Mouse (Mus musculus): ENCODE data around the gene Csrp3. TPM values are rescaled to one million over a fixed set of nuclear protein-coding genes. Genes with fewer than 3 reads are reported as not detected.

Csrp3 gene
- polyA plus RNA-seq (2014; fragmentation: Nextera tagmentation; extraction: Ambion mirVana): 168 and 285 TPM in 2 replicates

- no peak within 1 kb of the TSS for H3K4me2 ChIP-seq (ENCODE audit: low read depth, low read length)
- no peaks in the 10 kb centered on the region for H3K36me3 ChIP-seq (ENCODE audit: control insufficient read depth, insufficient read depth, low read length)
- no peaks in the 10 kb centered on the region for H3K27me3 ChIP-seq (replicated peaks; ENCODE audit: control insufficient read depth, insufficient read depth, low read length)
- no peak within 1 kb of the TSS for H3K4me3 ChIP-seq (ENCODE audit: low read depth, low read length)
- no peaks in the 10 kb centered on the region for H3K4me1 ChIP-seq (ENCODE audit: control insufficient read depth, insufficient read depth, low read length)
- no peak within 1 kb of the TSS for H3K9ac ChIP-seq (ENCODE audit: low read depth, low read length)
- 46% methylated on average over 11 of the region's 11 CpGs for WGBS
- ATAC-seq (ENCODE audit: low read depth) (no peak), DNase-seq (ENCODE audit: low spot score) (peak; percentile 31)
- H3K9me3 ChIP-seq (ENCODE audit: control insufficient read depth, low read length): no peaks in the 10 kb centered on the region
- no peak within 1 kb of the TSS for H3K27ac ChIP-seq (replicated peaks; ENCODE audit: low read depth, low read length)
Observed at GRCm38 (mm10) chr7:48847820-48848650, at the start of gene Csrp3. Gene Csrp3, minus strand, starts transcription at chr7:48848033.

GRCm38 (mm10) chr7:48896051-48896450 lies 48.2 kb upstream of the Csrp3 start:
- Histone ChIP-seq H3K9me3 (ENCODE audit: control insufficient read depth, low read length) (no peaks in the 10 kb centered on the region), H3K4me3 (ENCODE audit: low read depth, low read length) (no peak overlapping the region), H3K27ac (replicated peaks; ENCODE audit: low read depth, low read length) (no peak overlapping the region), H3K27me3 (replicated peaks; ENCODE audit: control insufficient read depth, insufficient read depth, low read length) (0 out of 2 replicates have a peak, but pooled peaks cover 3% of the 10 kb centered on the region), H3K4me1 (ENCODE audit: control insufficient read depth, insufficient read depth, low read length) (no peaks in the 10 kb centered on the region), H3K36me3 (ENCODE audit: control insufficient read depth, insufficient read depth, low read length) (no peaks in the 10 kb centered on the region), H3K9ac (ENCODE audit: low read depth, low read length) (no peak overlapping the region), H3K4me2 (ENCODE audit: low read depth, low read length) (no peak overlapping the region)
- ATAC-seq (ENCODE audit: low read depth): no peak
- DNase-seq (ENCODE audit: low spot score): no peak
- whole genome bisulfite sequencing: 81% methylated on average over 4 of the region's 4 CpGs

- WGBS: 88% methylated on average over 4 of the region's 4 CpGs
Observed at GRCm38 (mm10) chr7:48895475-48895874, 47.6 kb upstream of the Csrp3 start.

GRCm38 (mm10) chr7:48894763-48895162 lies 46.9 kb upstream of the Csrp3 start:
- Histone ChIP-seq H3K4me2 (ENCODE audit: low read depth, low read length) (no peak overlapping the region), H3K9me3 (ENCODE audit: control insufficient read depth, low read length) (no peaks in the 10 kb centered on the region), H3K27ac (replicated peaks; ENCODE audit: low read depth, low read length) (no peak overlapping the region), H3K9ac (ENCODE audit: low read depth, low read length) (no peak overlapping the region), H3K27me3 (replicated peaks; ENCODE audit: control insufficient read depth, insufficient read depth, low read length) (0 out of 2 replicates have a peak, but pooled peaks cover 3% of the 10 kb centered on the region), H3K36me3 (ENCODE audit: control insufficient read depth, insufficient read depth, low read length) (no peaks in the 10 kb centered on the region), H3K4me1 (ENCODE audit: control insufficient read depth, insufficient read depth, low read length) (no peaks in the 10 kb centered on the region), H3K4me3 (ENCODE audit: low read depth, low read length) (no peak overlapping the region)
- DNase-seq (ENCODE audit: low spot score): no peak
- 72% methylated on average over 6 of the region's 6 CpGs for WGBS
- ATAC-seq (ENCODE audit: low read depth): no peak

More at GRCm38 (mm10) chr7:48895475-48895874, 47.6 kb upstream of the Csrp3 start:
- no peak for ATAC-seq (ENCODE audit: low read depth)
- no peak for DNase-seq (ENCODE audit: low spot score)
- no peak overlapping the region for H3K4me3 ChIP-seq (ENCODE audit: low read depth, low read length)
- 0 out of 2 replicates have a peak, but pooled peaks cover 3% of the 10 kb centered on the region for H3K27me3 ChIP-seq (replicated peaks; ENCODE audit: control insufficient read depth, insufficient read depth, low read length)
- no peak overlapping the region for H3K9ac ChIP-seq (ENCODE audit: low read depth, low read length)
- H3K27ac ChIP-seq (replicated peaks; ENCODE audit: low read depth, low read length): no peak overlapping the region
- H3K4me2 ChIP-seq (ENCODE audit: low read depth, low read length): no peak overlapping the region
- H3K4me1 ChIP-seq (ENCODE audit: control insufficient read depth, insufficient read depth, low read length): no peaks in the 10 kb centered on the region
- no peaks in the 10 kb centered on the region for H3K9me3 ChIP-seq (ENCODE audit: control insufficient read depth, low read length)
- H3K36me3 ChIP-seq (ENCODE audit: control insufficient read depth, insufficient read depth, low read length): no peaks in the 10 kb centered on the region

- Histone ChIP-seq H3K27ac (replicated peaks; ENCODE audit: low read depth, low read length) (no peak overlapping the region), H3K27me3 (replicated peaks; ENCODE audit: control insufficient read depth, insufficient read depth, low read length) (0 out of 2 replicates have a peak, but pooled peaks cover 3% of the 10 kb centered on the region), H3K9ac (ENCODE audit: low read depth, low read length) (no peak overlapping the region), H3K4me1 (ENCODE audit: control insufficient read depth, insufficient read depth, low read length) (no peaks in the 10 kb centered on the region), H3K4me2 (ENCODE audit: low read depth, low read length) (no peak overlapping the region), H3K36me3 (ENCODE audit: control insufficient read depth, insufficient read depth, low read length) (no peaks in the 10 kb centered on the region), H3K9me3 (ENCODE audit: control insufficient read depth, low read length) (no peaks in the 10 kb centered on the region), H3K4me3 (ENCODE audit: low read depth, low read length) (no peak overlapping the region)
- DNase-seq (ENCODE audit: low spot score) (no peak), ATAC-seq (ENCODE audit: low read depth) (no peak)
- 1% methylated on average over 6 of the region's 6 CpGs for WGBS
Observed at GRCm38 (mm10) chr7:48894152-48894551, 46.3 kb upstream of the Csrp3 start.

- 79% methylated on average over 7 of the region's 7 CpGs for WGBS
- Histone ChIP-seq H3K27ac (replicated peaks; ENCODE audit: low read depth, low read length) (no peak overlapping the region), H3K36me3 (ENCODE audit: control insufficient read depth, insufficient read depth, low read length) (no peaks in the 10 kb centered on the region), H3K9me3 (ENCODE audit: control insufficient read depth, low read length) (no peaks in the 10 kb centered on the region), H3K4me3 (ENCODE audit: low read depth, low read length) (no peak overlapping the region), H3K9ac (ENCODE audit: low read depth, low read length) (no peak overlapping the region), H3K27me3 (replicated peaks; ENCODE audit: control insufficient read depth, insufficient read depth, low read length) (0 out of 2 replicates have a peak, but pooled peaks cover 3% of the 10 kb centered on the region), H3K4me2 (ENCODE audit: low read depth, low read length) (no peak overlapping the region), H3K4me1 (ENCODE audit: control insufficient read depth, insufficient read depth, low read length) (no peaks in the 10 kb centered on the region)
- DNase-seq (ENCODE audit: low spot score) (no peak), ATAC-seq (ENCODE audit: low read depth) (peak; percentile 53; the same call in 1 of the 2 replicates)
Observed at GRCm38 (mm10) chr7:48893093-48893492, 45.3 kb upstream of the Csrp3 start.

GRCm38 (mm10) chr7:48891029-48891428 lies 43.2 kb upstream of the Csrp3 start:
- no peaks in the 10 kb centered on the region for H3K9me3 ChIP-seq (ENCODE audit: control insufficient read depth, low read length)
- ATAC-seq (ENCODE audit: low read depth): no peak
- H3K27ac ChIP-seq (replicated peaks; ENCODE audit: low read depth, low read length): no peak overlapping the region
- H3K36me3 ChIP-seq (ENCODE audit: control insufficient read depth, insufficient read depth, low read length): no peaks in the 10 kb centered on the region
- H3K4me1 ChIP-seq (ENCODE audit: control insufficient read depth, insufficient read depth, low read length): no peaks in the 10 kb centered on the region
- H3K27me3 ChIP-seq (replicated peaks; ENCODE audit: control insufficient read depth, insufficient read depth, low read length): no peaks in the 10 kb centered on the region
- no peak overlapping the region for H3K4me2 ChIP-seq (ENCODE audit: low read depth, low read length)
- H3K4me3 ChIP-seq (ENCODE audit: low read depth, low read length): no peak overlapping the region
- 34% methylated on average over 5 of the region's 5 CpGs for WGBS
- no peak overlapping the region for H3K9ac ChIP-seq (ENCODE audit: low read depth, low read length)
- DNase-seq (ENCODE audit: low spot score): no peak

GRCm38 (mm10) chr7:48888751-48889150 lies 40.9 kb upstream of the Csrp3 start:
- no peak for ATAC-seq (ENCODE audit: low read depth)
- Histone ChIP-seq H3K4me3 (ENCODE audit: low read depth, low read length) (no peak overlapping the region), H3K9me3 (ENCODE audit: control insufficient read depth, low read length) (no peaks in the 10 kb centered on the region), H3K36me3 (ENCODE audit: control insufficient read depth, insufficient read depth, low read length) (no peaks in the 10 kb centered on the region), H3K4me2 (ENCODE audit: low read depth, low read length) (no peak overlapping the region), H3K9ac (ENCODE audit: low read depth, low read length) (no peak overlapping the region), H3K4me1 (ENCODE audit: control insufficient read depth, insufficient read depth, low read length) (no peaks in the 10 kb centered on the region), H3K27ac (replicated peaks; ENCODE audit: low read depth, low read length) (no peak overlapping the region), H3K27me3 (replicated peaks; ENCODE audit: control insufficient read depth, insufficient read depth, low read length) (0 out of 2 replicates have a peak, but pooled peaks cover under 1% of the 10 kb centered on the region)
- DNase-seq (ENCODE audit: low spot score): no peak
- 60% methylated on average over 2 of the region's 2 CpGs for WGBS
